Mouse (Mus musculus) neural tube, postnatal 0 days (tissue): ENCODE results near the gene Tpsab1. TPM values are rescaled to one million over a fixed set of nuclear protein-coding genes. Genes with fewer than 3 reads are reported as not detected.

Experiments used
- polyA plus RNA-seq: library from polyadenylated mRNA; unstranded; fragments of >200 nt; fragmentation: Nextera tagmentation; extraction: Ambion mirVana; gene quantifications from 2 replicates; pipeline ENCODE4 v1.2.1, GENCODE M21; 2015

The Tpsab1 gene
- polyA plus RNA-seq = not detected in 2 replicates

DNA sequence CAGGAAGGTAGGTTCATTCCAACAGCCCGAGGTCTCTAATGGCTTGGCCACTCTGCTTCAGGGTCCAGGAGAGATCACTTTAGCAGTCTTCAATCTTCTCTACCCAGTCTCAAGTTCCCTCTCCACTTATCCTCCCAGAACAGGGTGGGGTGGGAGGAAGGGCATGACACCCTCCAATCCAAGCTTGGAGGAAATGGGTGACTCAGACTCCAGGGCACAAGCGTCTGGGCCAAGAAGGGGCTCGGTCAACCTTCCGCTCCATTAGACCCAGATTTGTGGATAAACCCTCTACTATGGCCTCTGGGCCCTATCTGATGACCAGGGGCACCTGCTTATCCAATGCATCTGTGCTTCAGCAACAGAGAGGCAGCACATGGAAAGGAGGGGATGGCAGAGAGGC is at the start of gene Tpsab1:
Gene Tpsab1, minus strand, starts transcription at position 101 of the 400 bp plus-strand sequence.

DNA sequence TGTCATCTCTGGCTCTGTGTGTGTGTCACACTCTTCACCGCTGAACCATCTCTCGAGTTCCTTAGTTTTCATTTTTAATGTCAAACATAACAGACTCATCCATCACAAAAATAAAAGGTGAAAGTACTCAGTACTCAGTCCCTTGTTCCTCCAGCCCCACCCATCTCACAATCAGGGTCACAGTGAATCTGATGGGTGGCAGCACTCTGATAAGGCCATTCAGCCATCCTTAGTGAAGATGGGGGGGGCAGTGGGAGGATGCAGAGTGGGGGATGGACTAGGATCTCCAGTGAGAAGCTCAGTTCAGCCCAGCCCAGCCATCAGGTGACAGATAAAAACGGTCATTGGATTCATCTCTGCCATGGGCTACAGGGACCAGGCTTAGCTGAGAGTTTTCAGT is 23.6 kb upstream of the Tpsab1 start, which contains the start of gene Tpsg1:
Gene Tpsg1, plus strand, starts transcription at position 301 of the 400 bp plus-strand sequence.

GRCm38 (mm10) chr17:25366005-25366404 is 20.6 kb upstream of the Tpsab1 start, which contains the start of gene Tpsb2:
TSS of gene Tpsb2 (plus strand) at chr17:25366305.

GRCm38 (mm10) chr17:25318354-25318753 is 27.0 kb downstream of the Tpsab1 start, which contains the start of gene Prss29:
TSS of gene Prss29 (plus strand) at chr17:25318654.

DNA sequence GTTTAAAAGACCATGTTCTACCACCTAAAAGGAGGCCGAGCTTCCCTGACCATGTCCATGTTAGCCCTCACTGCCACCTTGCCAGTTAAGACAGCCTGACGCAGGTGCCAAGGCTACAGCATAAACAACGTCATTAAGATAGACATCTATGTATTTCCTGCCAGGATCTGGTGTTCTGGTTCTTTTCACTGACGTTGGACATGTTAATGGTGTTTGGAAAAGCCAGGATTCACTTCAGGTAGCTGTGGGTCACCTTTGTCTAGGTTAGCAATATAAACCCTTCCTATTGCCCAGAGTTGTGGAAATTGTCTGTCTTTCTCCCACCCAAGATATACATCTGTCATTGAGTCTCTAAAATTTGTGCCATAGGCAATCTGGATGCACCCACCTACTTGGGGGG is 37.0 kb downstream of the Tpsab1 start, which contains the start of gene Prss28:
Gene Prss28, plus strand, starts transcription at position 301 of the 400 bp plus-strand sequence.

GRCm38 (mm10) chr17:25298094-25298493 is 47.3 kb downstream of the Tpsab1 start, which contains the start of gene Prss34:
TSS of gene Prss34 (plus strand) at chr17:25298394.

Other genes with a start within 250 kb of the Tpsab1 start
- 38.9 and 43.9 TPM in 2 replicates for gene Telo2, start 229.6 kb downstream of the Tpsab1 start, polyA plus RNA-seq
- gene Ptx4, start 224.8 kb downstream of the Tpsab1 start, polyA plus RNA-seq = 0.50 and 0.94 TPM in 2 replicates
- gene Clcn7, start 212.2 kb downstream of the Tpsab1 start, polyA plus RNA-seq = 19.8 and 20.7 TPM in 2 replicates
- gene Ccdc154, start 183.1 kb downstream of the Tpsab1 start, polyA plus RNA-seq = not detected in 2 replicates
- not detected in 2 replicates for gene Gm38655, start 170.1 kb downstream of the Tpsab1 start, polyA plus RNA-seq
- 29.8 and 30.3 TPM in 2 replicates for gene BC003965, start 161.0 kb downstream of the Tpsab1 start, polyA plus RNA-seq
- gene Unkl, start 157.2 kb downstream of the Tpsab1 start, polyA plus RNA-seq = 14.4 and 15.5 TPM in 2 replicates
- gene Gnptg, start 105.4 kb downstream of the Tpsab1 start, polyA plus RNA-seq = 127 and 128 TPM in 2 replicates
- 62.0 and 68.2 TPM in 2 replicates for gene Tsr3, start 105.4 kb downstream of the Tpsab1 start, polyA plus RNA-seq
- 26.6 and 31.1 TPM in 2 replicates for gene Baiap3, start 89.2 kb downstream of the Tpsab1 start, polyA plus RNA-seq
- gene Ube2i, start 70.9 kb downstream of the Tpsab1 start, polyA plus RNA-seq = 306 and 315 TPM in 2 replicates
- not detected in 2 replicates for gene Prss34, start 47.2 kb downstream of the Tpsab1 start, polyA plus RNA-seq
- gene Prss28, start 36.9 kb downstream of the Tpsab1 start, polyA plus RNA-seq = not detected in 2 replicates
- gene Prss29, start 26.9 kb downstream of the Tpsab1 start, polyA plus RNA-seq = not detected in 2 replicates
- 0.56 and 0.80 TPM in 2 replicates for gene Tpsb2, start 20.7 kb upstream of the Tpsab1 start, polyA plus RNA-seq
- 0.51 and 1.2 TPM in 2 replicates for gene Tpsg1, start 23.7 kb upstream of the Tpsab1 start, polyA plus RNA-seq
- gene Cacna1h, start 88.2 kb upstream of the Tpsab1 start, polyA plus RNA-seq = 8.1 and 8.2 TPM in 2 replicates
- gene Tekt4, start 109.1 kb upstream of the Tpsab1 start, polyA plus RNA-seq = 2.8 and 3.5 TPM in 2 replicates
- gene Sstr5, start 151.7 kb upstream of the Tpsab1 start, polyA plus RNA-seq = 1.1 TPM in 2 replicates
- 41.4 and 42.9 TPM in 2 replicates for gene Sox8, start 225.1 kb upstream of the Tpsab1 start, polyA plus RNA-seq
- gene Lmf1, start 233.5 kb upstream of the Tpsab1 start, polyA plus RNA-seq = 26.5 and 30.9 TPM in 2 replicates